Mouse (Mus musculus): ENCODE data around the gene Rhox3g.
"Not testable (repeated sequence)": the region's sequence is repeated elsewhere in the genome, so short reads cannot be mapped to it uniquely, and the experiment has no call there.

The Rhox3g gene

DNA sequence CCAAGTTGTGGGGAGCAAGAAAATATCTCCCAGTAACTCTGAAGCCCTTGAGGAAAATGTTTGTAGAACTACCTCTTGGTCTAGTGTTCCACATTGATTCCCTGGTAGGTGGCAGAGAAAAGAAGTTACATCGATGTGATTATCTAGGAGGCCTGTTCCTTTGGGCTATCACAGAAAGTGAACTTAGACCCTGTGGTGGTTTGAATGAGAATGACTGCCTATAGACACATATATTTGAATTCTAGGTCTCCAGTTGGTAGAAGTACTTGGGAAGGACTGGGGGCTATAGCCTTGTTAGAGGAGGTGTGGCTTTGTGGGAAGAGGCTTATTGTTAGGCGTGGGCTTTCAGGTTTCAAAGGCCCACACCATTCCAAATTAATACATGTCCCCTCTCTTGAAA, at the start of gene Rhox3g:
Gene Rhox3g, minus strand, starts transcription at position 101 of the 400 bp plus-strand sequence.
- not testable (repeated sequence) for DNase-seq (ENCODE audit: low read depth, low spot score)

DNA sequence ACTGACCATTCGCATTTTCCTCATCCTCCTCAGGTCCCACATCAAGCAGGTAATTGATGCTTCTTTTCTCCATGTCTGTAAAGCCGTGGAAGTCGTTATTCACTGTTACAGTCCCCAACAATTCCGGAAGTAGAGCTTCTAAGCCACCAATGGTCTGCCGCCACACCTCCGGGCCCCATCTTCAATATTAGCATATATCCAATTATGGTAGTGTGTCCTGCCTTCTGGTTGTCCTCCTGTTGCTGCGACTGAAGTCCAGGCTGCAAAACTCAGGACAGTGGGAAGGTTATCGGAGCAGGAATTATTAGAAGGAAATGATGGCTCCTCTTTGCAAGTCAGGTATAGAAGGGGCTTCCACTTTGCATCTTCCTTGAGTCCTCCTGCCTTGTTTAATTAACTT, 44.8 kb upstream of the Rhox3g start, which contains the start of gene Rhox2h:
Gene Rhox2h, minus strand, starts transcription at position 101 of the 400 bp plus-strand sequence.
- not testable (repeated sequence) for DNase-seq (ENCODE audit: low read depth, low spot score)

DNA sequence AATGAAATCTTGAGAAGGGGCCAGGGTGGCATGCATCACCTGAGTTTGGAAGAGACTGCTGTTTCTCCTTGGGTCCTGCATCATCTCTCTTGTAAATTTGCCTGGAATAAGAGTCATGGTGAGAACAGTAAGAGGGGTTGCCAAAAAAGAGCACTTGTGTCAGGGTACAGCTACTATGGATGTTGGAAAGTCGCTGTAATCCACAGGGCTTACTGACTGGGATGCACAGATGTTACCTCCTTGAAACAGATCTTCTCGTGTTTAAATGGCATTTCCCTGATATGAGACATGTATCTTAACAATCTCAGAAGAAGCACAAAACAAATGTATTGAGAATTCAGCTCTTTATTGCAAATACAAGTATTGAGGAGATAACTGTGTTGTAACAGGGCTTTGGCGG, 40.3 kb upstream of the Rhox3g start, which contains the start of gene Rhox3h:
Gene Rhox3h, minus strand, starts transcription at position 101 of the 400 bp plus-strand sequence.
- not testable (repeated sequence) for DNase-seq (ENCODE audit: low read depth, low spot score)

DNA sequence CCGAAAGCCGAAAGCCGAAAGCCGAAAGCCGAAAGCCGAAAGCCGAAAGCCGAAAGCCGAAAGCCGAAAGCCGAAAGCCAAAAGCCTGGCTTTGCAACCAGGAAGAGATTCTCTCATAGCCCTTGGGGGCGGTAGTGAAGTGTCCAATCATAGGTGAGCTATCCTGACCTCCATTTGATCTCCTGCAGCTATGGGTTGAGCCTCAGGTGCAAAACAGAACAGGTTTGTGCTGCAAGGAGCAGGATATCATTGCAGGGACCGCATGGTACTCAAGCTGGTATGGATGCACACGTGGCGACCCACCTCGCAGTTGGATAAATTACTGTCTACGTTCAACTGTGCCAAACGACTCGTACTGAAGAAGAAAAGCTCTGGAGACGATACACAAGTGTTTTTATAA, 22.8 kb upstream of the Rhox3g start, which contains the start of gene Rhox4g:
Gene Rhox4g, minus strand, starts transcription at position 101 of the 400 bp plus-strand sequence.
- not testable (repeated sequence) for DNase-seq (ENCODE audit: low read depth, low spot score)

DNA sequence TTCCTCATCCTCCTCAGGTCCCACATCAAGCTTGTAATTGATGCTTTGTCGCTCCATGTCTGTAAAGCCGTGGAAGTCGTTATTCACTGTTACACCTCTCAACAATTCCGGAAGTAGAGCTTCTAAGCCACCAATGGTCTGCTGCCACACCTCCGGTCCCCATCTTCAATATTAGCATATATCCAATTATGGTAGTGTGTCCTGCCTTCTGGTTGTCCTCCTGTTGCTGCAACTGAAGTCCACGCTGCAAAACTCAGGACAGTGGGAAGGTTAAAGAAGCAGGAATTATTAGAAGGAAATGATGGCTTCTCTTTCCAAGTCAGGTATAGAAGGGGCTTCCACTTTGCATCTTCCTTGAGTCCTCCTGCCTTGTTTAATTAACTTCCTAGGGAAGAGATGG, 15.0 kb upstream of the Rhox3g start, which contains the start of gene Rhox2g:
Gene Rhox2g, minus strand, starts transcription at position 101 of the 400 bp plus-strand sequence.
- DNase-seq (ENCODE audit: low read depth, low spot score) = not testable (repeated sequence)

DNA sequence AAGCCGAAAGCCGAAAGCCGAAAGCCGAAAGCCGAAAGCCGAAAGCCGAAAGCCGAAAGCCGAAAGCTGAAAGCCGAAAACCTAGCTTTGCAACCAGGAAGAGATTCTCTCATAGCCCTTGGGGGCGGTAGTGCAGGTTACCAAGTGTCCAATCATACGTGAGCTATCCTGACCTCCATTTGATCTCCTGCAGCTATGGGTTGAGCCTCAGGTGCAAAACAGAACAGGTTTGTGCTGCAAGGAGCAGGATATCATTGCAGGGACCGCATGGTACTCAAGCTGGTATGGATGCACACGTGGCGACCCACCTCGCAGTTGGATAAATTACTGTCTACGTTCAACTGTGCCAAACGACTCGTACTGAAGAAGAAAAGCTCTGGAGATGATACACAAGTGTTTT, 20.8 kb downstream of the Rhox3g start, which contains the start of gene Rhox4f:
Gene Rhox4f, minus strand, starts transcription at position 101 of the 400 bp plus-strand sequence.
- DNase-seq (ENCODE audit: low read depth, low spot score) = not testable (repeated sequence)

DNA sequence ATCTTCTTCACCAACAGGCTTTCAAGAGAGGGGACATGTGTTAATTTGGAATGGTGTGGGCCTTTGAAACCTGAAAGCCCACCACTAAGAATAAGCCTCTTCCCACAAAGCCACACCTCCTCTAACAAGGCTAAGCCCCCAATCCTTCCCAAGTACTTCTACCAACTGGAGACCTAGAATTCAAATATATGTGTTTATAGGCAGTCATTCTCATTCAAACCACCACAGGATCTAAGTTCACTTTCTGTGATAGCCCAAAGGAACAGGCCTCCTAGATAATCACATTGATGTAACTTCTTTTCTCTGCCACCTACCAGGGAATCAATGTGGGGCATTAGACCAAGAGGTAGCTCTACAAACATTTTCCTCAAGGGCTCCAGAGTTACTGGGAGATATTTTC, 47.7 kb downstream of the Rhox3g start, which contains the start of gene Rhox3f:
Gene Rhox3f, plus strand, starts transcription at position 301 of the 400 bp plus-strand sequence.
- DNase-seq (ENCODE audit: low read depth, low spot score) = not testable (repeated sequence)
